Mouse (Mus musculus) lung, postnatal 25 days (tissue): ENCODE measurements around the gene Epha2.

Experiments used
- DNase-seq: peaks from one replicate; pipeline ENCODE4 v3.0.0; 2022; ENCODE audit warnings: low spot score

Epha2 gene

DNA sequence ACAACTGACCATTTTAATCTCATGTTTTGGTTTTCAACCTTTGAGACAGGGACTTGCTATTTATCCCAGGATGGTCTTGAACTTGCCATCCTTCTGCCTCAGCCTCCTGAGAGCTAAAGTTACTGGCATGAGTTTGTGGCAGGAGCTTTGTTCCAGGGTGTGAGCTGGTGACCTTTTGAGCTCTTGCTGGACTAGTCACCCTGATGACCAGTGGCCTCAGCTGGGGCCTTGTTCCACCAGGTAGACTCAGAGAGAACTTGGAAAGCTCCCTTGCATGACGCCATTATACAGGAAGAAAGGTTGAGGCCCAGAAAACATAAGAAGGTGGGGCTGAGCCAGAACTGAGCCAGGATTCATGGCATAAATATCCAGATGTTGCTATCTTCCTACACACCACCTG, 20.6 kb upstream of the Epha2 start:
- no peak for DNase-seq

DNA sequence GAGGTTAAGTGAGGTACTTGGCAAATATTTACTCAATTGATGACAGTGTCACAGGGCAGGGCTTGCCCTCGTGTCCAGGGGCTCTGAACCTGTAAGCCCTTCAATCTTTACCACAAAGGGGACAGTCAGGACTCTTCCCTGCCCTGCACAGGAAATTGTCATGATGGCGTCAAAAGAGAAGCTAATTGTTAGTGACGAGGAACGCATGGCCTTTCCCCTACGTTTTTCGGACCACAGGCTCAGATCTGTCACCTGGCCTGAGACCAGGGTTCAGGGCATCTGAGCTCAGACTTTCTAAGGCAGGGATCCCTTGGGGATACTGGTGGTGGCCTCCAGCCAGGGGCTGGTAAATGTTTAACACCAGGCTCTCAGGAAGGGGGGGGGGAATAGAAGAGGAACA, 19.9 kb upstream of the Epha2 start:
- DNase-seq, result no peak

DNA sequence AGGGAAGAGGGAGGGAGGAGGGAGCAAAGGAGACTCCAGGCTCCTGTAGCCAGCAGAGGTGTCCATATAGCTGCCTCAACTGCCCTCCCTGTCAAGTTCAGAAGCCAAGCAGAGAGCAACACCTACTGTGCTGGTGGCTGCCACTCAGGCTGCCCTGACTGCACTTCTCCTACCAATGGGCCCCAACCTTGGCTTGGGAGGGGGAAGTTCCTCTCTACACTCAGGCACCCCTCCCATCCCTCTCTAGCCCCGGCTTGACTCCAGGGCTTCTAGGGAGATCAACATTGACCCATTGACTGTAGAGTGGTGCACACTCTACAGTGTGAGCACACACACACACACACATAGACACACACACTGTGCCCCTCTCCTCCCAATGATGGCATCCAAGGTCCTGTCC, 19.5 kb upstream of the Epha2 start:
- DNase-seq, result no peak

DNA sequence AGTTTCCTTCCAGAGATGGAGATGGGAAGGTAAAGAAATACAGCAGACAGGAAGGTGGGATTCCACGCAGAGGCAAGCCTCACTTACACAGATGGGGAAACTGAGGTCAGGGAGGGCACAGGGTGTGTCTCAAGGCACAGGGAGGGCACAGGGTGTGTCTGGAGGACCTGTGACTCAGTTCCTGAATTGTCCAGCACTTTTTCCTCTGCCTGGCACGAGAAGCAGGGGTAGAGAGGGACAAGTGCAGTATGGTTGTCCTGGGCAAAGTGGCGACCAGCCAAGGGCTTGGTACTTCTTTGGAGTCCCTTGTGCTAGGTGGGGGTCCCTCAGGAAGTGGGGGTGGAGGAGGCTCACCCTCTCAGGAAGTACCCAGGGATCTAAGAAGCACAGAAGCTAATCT, 19.0 kb upstream of the Epha2 start:
- DNase-seq, result no peak

DNA sequence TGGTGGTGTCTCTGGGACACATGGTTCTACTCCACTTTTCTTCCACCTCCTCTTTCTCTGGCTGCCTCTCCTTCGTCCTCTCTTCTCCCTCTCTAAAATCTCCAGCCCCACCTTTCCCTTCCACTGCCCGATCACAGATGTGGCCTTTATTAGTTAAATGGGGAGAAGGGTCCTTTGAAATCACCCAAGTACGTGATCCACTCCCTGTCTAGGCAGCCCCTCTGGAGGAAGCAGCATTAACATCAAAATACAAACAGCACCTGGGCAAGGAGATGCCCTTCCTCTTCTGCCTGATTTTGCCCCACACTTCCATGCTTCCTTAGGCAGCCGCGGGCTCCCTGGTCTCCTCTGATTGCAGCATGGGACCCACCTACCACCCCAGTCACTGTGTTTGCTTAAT, 18.4 kb upstream of the Epha2 start:
- no peak for DNase-seq

DNA sequence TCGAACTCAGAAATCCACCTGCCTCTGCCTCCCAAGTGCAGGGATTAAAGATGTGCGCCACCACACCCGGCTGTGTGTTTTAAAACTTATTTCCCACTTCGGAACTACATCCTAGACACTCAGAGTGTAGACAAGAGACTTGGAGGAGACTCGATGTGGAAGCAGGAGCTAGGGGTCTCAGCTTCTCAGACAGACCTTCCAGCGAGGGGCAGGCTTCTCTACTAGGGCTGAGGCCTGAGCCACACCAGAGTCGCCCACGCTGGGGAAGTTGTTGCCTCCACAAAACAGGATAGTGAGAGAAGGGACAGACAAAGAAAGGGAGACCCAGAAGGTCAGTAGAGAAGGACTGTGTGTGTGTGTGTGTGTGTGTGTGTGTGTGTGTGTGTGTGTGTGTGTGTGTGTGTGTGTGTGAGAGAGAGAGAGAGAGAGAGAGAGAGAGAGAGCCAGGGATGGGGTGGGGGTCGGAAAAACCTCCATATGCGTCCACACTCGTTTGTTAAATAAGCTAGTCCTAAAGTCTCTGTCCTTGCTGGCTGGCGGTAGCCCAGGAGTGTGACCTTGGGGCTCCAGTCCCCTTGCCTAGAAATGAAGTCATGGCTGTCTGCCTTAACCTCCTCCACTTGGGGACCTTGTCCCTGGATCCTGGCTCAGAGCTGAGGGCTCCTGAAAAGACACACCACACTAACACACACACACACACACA, 17.7 kb upstream of the Epha2 start:
- DNase-seq, result no peak

DNA sequence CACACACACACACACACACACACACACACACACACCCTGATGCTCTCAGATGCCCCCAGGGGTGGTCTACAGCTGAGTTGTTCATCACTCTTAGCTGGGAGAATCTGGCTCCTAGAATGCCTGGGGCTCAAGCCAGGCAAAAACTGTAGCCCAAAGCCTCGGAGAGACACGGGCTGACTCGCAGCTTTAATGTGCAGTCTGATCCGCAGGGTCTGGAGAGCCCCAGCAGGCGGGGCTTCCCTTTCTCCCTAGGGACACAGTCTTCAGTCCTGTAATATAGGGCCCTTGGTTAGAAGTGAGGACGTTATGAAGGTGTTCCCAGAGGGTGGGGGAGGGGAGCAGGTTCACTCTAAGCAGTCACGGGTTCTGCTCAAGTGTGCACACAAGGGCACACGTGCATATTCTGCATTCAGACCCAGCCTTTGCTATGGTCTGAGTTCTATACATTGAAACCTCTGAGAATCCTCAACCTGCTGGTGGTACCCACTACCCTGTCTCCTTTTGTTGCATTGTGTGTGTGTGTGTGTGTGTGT, 17.1 kb upstream of the Epha2 start:
- DNase-seq, result no peak

DNA sequence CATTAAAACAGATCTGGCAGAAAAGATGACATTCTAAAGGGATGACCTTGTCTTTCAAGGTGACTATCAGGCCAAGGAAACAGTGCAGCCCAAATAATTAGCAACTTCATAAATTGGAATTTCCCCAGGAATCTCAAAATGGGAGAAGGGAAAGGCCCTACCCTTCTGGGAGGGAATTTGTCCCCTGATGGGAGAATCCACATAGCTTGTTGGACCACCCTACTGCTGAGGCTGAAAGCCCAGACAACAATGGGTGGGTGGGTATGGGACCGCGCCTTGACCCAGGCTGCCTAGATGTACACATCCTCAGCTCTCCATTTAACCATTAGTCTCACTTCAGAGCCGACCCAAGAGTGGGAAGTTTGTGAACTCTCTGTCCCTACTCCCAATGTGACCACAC, 16.6 kb upstream of the Epha2 start:
- no peak for DNase-seq

DNA sequence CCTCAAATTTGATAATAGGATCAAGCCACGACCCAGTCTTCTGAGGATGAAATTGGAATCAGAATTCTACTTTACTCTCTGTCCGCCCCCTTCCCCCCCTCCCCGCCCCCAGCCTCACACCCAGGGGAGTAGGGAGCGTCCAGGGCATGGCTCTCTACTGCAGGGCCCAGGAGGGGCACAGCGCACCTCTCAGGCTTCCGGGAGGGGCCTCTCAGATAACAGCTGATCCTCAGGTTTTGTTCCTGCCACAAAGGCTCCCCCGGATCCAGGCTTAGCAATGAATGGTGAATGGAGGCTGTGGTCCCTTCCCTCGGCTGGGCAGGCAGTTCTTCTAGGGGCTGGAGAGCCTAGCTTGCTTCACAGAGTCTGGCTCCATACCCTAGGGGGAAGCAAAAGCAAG, 15.9 kb upstream of the Epha2 start:
- DNase-seq, result no peak

DNA sequence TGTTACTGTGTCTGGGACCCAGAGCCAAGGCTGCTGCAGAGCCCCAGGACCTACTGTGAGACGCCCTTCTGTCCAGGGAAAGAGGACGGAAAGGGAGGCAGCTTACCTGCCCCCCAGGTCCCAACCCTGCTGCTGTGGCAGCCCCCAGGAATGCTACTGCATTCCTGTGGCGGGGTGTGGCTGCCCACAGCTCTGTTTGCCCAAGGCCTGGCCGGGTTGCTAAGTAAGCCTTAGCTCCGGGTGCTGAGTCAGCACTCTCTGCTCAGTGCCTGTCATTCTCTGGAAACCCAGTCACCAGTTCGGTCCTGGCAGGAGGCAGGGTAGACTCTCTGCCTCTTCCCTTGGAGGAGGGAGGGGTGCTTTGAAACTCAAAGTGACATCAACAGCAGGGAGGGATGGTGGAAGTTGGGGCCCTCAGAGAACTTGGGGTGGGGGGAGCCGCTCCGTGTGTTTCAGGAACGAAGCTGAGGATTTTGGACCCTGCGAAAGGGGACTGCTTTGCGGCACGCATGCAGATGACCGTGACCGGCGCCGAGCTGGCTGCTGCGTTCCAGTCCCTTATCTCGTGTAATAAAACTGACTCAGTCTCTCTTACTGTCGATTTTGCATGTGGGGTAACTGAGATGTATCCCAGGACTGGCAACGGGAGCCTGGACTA, 14.1 kb upstream of the Epha2 start:
- DNase-seq, result peak; percentile 88

DNA sequence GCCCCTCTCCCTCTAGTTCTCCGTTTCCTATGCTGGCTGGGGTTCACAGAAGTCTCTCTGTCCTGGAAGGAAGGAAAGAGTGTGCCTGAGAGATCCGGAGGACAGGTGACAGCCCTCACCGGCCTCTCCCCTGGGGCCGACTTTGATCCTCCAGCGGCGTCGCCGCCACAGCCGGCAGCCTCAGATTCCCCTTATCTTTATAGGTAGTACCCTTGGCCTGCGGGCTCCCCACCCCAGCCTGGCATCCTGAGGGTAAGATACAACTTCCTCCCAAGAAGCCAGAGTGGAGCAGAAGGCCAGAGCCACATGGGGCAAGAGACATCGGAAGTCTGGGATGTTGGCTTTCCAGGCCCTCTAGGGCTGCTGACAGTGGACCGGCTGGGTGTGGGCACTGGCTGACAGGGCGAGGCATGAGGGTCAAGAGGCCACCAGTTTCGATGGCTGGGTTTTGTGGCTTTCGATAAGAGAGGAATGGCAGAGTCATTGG, 13.5 kb upstream of the Epha2 start:
- peak; percentile 61 for DNase-seq

DNA sequence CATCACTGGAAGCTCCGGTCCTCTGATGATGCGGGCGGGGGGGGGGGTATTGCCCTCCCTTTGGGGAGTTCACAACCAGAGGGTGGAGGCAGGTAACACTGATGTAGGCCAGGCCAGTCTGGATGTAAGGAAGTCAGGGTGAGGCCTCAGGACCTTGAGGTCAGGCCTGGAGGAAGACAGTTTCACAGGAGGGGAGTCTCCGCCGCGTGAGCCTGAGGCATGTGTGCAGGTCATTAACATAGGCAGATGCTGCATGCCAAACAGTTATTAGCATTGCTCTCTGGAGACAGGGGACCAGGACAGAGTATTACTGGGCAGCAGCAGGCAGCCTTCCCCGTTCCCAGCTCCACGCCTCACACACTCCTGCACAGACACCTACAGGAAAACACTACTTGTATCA, 12.9 kb upstream of the Epha2 start:
- no peak for DNase-seq

DNA sequence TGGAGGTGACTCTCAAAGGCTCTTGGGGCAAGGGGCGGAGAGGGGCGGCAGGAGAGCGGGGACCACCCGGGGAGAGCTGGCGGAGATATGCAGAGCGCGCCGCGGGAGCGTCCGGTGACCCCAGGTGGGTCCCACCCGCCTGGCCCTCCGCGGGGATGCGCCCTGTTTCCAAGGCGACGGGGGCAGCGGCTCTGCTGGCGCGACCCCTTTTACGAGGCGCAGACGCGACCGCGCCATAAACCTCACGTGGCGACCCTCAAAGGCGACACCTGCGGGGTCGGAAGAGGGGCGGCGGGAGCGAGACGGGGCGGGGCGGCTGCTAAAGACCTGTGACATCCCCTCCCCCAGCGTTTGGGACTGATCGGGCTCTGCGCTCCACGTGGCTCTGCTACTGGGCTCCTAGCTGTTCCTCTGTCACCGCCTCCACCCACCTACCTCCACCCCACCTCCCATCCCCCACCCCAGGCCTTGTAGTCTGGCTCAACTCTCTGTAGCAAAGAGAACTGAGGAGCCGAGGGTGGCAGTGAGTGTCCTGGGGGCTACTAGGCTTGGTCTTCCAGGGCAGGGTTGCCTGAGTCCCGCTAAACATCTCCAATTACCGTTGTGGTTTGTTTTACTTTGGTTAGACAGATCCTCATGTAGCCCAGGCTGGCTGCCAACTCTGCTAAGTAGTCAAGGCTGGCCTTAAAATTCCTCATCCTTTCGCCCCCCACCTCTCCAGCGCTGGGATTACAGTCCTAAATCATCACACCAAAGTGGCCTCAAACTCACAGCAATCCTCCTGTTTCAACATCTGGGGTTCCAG, 9.3 kb upstream of the Epha2 start:
- no peak for DNase-seq

DNA sequence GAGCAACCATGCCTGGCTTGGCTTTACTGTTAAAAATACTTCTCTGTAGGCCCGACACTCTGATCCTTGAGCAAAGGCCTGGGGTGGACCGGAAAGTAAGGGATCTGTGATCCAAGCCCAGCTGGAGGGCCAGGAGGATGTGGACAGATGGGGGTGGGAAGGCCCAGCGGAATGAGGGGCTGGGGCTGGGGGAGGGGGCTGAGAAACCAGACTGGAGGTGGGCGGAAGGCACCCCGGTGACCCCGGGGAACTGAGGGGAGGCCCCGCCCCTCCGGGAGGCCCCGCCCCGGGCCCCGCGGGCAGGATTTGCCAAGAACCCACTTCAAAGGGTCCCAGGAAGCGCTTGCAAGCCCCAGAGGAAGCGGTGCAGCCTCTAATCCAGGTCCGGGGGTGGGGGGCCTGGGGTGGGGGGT, 5.3 kb upstream of the Epha2 start:
- DNase-seq, result no peak

DNA sequence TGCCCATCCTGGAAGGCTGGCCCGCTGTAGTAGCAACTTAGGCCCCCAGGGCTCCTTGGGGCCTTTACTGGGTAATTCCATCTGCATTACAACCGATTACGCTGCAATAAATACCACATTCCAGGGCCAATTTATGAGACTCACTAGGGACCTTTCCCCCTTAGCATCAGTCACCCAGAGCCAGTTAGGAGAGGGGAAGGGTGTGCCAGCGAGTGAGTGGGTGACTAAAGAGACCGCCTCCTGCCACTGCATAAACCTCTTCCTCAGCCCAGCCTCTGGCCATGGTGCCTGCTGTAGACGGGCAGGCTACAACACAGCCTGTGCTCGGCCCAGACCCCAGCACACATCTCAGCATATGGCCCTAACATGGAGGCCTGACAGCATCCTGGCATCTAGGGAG, 3.1 kb upstream of the Epha2 start:
- no peak for DNase-seq

DNA sequence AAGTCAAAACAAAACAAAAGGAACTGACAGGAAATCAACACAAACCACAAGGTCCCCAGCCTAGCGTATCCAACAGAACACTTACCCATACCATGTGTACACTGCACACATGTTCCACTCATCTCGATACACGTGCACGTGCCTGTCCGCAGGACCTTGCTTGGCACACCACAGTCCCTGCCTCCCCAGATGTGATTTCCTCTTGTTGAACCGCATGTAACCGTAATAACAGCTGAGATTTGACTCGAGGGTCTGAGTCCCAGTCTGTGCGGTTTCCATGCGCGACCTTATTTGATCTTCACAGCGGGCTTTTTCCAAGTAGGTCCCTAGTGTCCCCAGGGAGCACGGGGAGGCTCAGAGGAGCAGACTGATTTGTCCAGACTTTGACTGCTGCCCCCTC, 1.7 kb upstream of the Epha2 start:
- DNase-seq, result no peak

DNA sequence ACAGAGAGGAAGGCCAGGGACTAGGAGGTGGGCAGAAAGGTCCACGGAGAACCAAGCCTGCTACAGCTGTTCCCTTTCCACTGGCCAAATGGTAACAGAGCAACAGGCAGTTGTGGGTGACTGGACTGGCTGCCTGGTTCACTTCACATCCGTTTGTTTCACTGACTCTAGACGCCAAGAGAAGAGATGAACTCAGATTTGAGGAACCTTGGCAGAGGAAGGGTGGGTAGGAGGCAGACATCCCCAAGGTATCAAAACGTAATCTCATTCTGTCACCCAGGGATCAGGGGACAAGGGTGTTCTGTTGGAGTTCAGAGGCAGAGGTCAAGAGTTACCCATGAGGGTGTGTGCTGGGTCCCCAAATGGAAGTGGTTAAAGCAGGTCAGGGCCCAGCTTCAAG, 844 bp upstream of the Epha2 start:
- DNase-seq, result no peak

DNA sequence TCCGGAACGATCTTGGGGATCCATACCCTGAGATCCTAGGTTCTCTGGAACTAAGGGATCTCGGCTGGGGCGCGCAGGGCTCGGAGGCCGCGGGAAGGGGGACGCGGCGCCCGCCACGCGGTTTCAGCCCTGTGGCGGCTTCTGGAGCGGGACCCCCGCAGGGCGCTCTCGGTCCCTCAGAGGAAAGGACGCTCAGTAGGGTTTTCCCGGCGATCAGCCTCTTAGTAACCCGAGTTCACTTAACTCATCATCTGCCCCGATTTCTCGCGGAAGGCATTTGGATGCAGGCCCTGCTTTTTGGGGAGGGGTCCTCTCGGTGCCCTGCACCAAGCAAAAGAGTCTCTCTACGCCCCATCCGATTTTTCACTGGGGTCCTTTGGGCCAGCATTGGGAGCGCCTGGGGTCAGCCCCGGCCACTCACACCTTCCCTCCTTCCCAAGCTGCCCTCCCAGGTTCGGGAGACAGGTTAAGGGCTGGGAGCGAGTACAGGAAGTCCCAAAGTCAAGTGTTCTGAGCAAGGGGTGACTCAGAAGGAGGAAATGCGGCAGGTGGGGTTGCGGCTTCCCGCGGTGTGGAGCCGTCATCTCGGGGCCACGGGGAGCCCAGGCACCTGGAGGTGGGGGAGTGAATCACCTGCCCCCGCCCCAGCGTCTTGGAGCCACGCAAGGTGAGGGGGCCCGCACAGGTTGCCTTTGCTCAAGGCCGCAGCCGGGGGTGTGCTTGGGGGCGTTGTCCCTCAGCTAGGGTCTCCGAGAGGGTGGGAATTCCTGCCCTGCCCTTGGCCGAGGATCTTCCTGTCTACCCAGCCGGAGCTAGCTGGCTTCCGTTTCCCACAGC, 769 bp downstream of the Epha2 start:
- DNase-seq, result peak; percentile 85

DNA sequence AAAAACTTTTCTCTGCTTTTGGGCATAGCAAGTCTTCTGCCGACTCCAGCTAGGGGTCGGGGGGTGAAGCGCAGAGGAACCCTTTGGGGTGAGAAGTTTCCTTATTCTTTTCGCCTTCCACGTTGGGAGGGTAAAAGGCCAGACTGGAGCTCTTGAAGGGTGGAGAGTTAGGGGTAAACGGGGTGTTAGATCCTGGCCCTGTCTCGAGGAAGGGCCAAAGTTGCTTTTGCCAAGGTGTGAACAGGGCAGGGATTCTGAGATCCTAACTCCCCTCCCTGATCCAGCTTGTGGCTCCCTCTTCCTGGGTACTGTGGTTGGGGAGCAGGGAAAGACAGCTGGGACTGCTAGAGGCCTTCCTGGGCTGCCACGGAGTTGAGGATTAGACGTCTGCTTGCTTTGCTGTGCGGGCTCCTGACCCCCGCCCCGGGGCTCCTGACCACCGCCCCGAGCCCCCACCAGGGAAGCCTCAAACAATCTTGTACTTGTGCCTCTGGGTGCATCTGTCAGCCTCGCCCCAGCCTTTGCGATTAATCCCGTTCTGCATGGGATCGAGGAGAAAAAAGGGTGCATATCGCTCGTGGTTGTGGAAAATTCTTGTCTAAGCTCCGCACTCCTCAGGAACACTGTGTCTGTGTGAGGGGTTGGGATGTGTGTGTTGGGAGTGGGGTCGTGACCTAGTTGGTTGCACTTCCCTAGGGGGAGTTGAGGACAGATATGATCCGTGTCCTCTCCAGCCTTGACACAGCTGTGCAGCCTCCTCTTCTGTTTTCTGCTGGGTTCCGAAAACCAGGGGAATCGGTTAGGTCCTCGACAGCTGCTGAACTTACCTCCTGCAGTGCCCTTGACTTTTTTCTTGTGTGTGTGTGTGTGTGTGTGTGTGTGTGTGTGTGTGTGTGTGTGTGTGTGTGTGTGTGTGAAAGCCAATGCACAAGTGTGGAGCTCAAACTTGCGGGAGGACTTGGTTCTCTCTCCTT, 1.7 kb downstream of the Epha2 start:
- DNase-seq, result no peak

DNA sequence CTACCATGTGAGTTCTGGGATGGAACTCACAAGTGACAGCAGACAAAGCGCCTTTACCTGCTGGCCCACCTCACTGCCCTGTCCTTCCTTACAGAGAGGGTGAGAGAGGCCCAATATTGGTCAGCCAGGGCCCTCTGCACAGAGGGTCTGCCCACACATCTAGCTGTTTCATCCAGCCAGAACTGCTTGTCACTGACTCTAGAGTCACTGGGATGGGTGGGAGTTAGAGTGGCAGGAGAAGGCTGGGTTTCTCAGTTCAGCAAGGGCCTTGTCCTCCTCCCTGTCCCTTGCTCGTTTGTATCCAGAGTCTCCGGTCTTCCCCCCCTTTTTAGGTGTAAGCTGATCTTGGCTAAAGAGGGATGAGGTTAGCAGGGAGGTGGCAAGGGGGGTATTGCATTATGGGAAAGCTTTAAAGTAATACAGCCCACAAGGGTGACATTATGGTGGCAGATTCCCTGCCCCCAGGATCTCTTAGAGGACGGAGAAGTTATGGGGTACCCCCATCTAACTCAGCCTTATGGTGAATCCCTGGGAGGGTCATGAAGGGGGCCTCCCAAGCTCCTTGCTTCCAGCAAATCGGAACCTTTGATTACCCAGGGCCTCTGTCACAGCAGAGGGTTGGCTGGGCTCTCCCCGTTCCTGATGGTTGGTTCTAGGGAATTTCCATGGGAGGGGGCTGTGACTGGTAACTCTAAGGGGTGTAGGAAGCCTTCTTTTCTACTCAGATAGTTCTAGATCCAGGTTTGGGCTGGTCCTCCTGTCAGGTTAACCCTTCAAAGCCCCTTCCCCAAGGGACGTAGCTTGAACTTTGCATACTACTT, 2.6 kb downstream of the Epha2 start:
- no peak for DNase-seq
